ENCODE assay signal across 19 mouse cellular contexts in the genomic region with DNA sequence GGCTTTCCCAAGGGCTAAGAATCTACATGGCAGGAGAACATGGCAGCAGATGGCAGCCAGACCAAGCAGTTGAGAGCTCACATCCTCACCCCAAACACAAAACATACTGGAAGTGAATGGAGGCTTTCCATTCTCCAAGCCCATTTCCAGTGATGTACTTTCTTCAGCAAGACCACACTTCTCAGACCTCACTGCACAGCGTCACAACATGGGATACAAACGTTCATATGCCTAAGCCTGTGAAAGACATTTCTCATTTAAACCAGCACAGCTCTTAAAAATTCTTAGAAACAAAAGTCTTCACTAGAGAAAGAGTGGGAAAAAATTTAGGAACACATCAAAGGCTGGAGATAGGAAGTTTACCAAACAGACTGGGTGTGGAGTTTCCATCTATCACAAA.
"Had no signal": no experiment of that assay in that cellular context is flagged by ENCODE, and none has a peak within 500 bp of the region (broad histone marks: within the 10 kb centered on the region; RNA-seq: fewer than 3 reads in every experiment).

No protein-coding gene starts in this region.

- H3K36me3 ChIP-seq: midbrain, embryonic 12.5 days; neural tube, embryonic 13.5 days; neural tube, embryonic 15.5 days; stomach, embryonic 15.5 days had no signal

- DNase-seq: lung, adult 18-20 months; lung, embryonic 14.5 days; lung, postnatal 10 days; lung, postnatal 4 days; midbrain, embryonic 14.5 days; retina, postnatal 1 day; right cerebral cortex, adult 18-20 months; right cerebral cortex, postnatal 25 days; right cerebral cortex, postnatal 4 days; thymus, adult 2 months; thymus, postnatal 25 days; thymus, postnatal 4 days had no signal

- H3K4me1 ChIP-seq: midbrain, embryonic 12.5 days; neural tube, embryonic 13.5 days; neural tube, embryonic 15.5 days; stomach, embryonic 15.5 days had no signal

- H3K27ac ChIP-seq: midbrain, embryonic 12.5 days; neural tube, embryonic 13.5 days; neural tube, embryonic 15.5 days; stomach, embryonic 15.5 days; stomach, postnatal 0 days had no signal

- ATAC-seq: midbrain, embryonic 16.5 days had no signal

- H3K4me3 ChIP-seq: midbrain, embryonic 12.5 days; myocyte; neural tube, embryonic 13.5 days; neural tube, embryonic 15.5 days; stomach, embryonic 15.5 days had no signal

- H3K4me2 ChIP-seq: lung, embryonic 14.5 days; midbrain, embryonic 12.5 days; neural tube, embryonic 13.5 days; neural tube, embryonic 15.5 days; stomach, embryonic 15.5 days had no signal

- H3K27me3 ChIP-seq: neural tube, embryonic 15.5 days; stomach, embryonic 15.5 days had no signal

- H3K9me3 ChIP-seq: neural tube, embryonic 13.5 days; neural tube, embryonic 15.5 days; stomach, embryonic 15.5 days had no signal

- H3K9ac ChIP-seq: lung, embryonic 14.5 days; midbrain, embryonic 12.5 days; neural tube, embryonic 13.5 days; neural tube, embryonic 15.5 days; stomach, embryonic 15.5 days had no signal
